Mouse (Mus musculus) right cerebral cortex, postnatal 36 days (tissue): ENCODE measurements at regions not wholly inside any gene's neighbourhood (a gene's known extent, or its start where the extent isn't known, plus 50 kb on each side); places are given as distances from the start of the nearest gene placed in this dataset.

ENCODE experiments used
- DNase-seq, 2 experiments: peaks; one replicate each; pipeline ENCODE4 v3.0.0; 2022; ENCODE audit warnings: low spot score in 2 of 2, mixed read lengths in 1 of 2

DNA sequence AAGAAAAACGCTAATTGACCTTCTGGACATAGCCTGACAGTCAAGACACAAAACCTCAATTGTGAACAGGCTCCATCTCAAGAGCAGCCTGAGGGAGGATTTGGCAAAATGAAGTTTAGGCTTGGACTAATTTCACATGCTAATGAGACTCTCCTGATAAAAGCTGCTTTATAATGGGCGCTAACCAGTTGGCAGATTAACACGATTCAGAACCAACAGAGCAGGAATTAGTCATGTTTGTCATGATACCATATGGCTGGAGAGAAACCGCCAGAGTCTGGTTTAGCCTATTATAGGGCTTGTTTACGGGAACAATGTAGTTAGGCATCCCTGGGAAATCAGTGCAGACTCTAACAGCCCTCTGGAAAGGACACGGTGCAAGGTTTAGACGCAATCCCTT is 375.2 kb upstream of the Nfe2l3 start:
- no peak for DNase-seq

DNA sequence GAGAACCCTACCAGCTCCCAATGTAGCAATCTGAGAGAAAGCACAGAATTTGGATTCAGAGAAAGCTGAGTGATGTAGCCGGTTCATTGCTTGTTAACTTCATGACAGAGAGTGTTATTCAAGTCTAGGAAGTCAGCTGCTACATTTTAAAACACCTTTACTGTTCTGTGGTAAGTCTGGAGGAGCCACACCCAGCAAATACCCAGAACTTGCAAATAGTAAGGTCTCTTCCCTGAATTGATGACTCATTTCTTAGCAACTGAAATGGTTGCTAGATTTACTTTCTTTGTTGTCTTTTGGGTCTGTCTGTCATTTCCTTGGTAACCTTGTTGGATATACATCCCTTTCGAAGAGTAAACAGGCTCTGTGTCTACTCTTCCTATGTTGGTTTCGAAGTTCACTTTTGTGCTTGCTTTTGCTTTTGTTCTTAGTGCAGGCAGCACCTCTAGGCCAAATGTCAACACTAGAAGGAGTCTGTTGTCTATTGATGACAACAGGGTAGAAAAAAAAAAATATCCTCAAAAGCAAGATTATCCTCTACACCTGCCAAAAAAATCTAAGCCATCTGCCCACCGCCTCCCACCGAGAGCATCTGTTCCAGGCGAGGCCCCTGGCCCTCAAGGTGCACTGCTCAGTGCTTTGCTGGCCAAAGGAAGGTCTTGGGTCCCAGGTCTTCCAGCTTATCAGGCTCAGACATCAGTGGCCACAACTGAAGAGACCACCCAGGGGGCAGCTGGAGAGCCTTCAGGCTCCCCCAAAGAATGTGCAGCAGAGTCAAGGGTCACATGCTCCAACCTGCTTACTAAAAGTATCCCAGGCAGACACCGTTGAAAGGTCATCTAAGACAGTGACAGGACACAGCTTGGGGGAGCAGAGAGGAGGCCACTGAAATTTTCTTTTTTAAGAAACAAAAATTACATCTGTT is 372.3 kb upstream of the Nfe2l3 start:
- DNase-seq, result no peak

DNA sequence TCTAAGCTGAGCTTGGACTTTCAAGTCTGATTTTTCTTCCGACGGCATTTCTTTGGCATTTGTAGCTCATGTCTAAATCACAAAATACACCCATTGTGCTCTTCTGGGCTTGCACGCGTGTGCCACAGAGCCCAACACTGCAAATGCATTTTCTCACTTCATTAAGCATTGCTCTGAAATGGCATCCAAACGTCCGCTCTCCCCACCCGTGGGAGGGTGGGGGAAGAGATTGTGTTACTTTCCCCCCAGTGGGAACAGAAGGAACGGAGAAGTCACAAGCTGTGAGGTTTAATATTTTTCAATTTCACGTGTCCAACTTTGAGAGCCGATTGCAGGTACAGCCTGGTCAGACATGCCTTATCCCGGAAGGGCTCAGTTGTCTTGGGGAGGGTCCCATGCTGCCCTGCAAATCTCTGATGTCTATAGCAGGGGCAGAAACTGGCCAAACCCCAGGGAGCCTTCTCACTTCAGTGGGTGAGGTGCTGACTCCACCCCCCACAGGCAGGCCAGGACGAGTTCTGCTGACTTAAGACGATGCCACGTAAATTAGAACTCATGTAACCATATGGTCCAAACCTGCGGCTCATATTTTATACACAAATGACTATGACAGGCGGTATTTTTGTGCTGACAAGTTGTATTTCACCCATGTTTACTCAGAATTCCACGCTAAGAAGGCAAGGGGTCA is 371.5 kb upstream of the Nfe2l3 start:
- no peak for DNase-seq

DNA sequence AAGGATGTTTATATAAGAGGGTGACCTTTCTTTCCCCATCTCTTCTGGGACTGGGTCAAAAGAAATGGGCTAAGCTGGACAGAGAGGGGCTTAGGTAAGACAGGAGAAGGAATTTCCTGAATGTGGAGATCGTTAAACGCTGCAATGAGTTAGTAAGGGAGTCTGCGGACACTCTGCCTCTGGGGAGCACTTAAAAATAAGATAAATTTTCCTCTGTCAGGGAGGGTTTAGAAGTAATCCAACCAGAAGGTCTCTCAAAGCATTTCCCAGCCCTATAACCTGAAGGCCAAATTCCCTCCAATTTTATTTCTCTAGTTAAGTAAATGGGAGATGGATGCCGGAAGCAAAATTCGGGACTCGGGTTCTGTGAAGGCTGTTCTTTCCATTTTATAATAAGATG is 367.3 kb upstream of the Nfe2l3 start:
- no peak for DNase-seq

DNA sequence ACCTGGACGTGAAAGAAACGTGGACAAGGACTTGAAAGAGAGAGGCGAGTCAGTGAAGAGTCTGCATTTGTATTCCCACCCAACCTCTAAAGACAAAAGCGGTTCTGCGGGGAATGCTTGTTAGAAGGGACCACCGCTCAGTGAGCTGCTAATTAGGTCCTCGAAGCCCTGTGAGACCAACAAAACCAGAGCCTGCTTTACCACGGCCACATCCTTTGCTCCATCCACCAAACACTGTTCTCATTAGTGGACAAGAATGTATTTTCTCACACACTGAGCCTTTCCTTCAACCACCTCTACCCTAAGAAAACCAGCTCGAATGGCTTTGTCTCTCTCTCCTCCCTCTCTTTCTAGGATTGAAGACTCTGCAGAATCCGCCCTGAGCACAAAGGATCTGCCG is 365.1 kb upstream of the Nfe2l3 start:
- DNase-seq, result no peak

DNA sequence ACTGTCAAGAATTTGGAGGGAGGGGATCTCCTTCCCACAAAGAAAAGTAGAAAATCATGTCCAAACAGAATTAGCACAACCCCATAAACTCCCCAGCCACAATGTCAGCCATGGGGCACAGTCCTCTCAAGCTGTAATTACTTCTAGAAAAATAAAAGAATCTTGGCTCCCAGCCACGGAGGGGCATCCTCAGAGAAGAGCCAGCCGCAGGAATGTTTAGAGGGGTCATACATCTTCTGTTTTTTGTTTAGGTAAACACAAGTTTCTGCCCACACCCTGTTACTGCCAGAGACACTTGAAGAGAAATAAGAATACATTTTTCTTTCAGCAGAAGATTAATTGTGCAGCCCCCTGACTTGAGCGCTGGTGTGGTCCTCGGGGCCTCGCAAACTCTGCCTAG is 362.5 kb upstream of the Nfe2l3 start:
- no peak for DNase-seq

DNA sequence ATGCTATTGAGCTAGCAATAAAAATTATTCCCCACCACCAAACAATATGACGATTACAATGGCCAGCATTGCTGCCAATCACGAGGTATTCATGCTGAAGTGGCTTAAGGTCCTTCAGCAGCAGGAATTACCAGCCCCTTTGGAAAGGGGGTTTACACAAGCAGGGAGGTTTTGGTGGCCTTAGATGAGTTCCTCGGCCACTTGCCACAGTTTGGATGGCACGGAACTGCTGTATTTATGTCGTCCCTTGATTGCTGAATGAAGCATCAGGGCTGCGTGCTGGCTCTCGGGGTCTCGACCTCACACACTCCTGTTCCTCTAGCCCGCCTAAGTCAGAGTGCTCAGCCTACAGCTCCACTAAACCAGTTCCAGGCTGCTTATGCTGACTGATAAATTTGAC is 361.2 kb upstream of the Nfe2l3 start:
- DNase-seq, result no peak

DNA sequence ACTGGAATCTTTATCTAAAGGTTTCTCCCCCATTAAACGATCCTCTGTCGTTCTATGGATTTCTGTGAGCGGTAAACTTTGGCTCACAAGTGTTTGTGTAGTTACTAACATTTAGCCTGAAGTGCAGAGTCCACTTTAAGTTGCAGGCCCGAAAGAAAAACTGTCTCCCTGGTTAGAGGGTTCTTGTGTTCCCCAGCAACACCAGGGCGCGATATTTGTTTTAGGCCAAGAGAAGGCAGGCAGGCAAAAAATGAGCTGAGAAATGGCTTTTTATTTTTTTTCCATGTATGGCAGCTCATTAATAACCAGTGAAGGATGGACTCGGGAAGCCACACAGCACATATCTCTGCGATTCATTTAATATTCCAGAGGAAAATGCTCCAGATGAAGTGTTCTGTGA is 357.4 kb upstream of the Nfe2l3 start:
- DNase-seq, result no peak

DNA sequence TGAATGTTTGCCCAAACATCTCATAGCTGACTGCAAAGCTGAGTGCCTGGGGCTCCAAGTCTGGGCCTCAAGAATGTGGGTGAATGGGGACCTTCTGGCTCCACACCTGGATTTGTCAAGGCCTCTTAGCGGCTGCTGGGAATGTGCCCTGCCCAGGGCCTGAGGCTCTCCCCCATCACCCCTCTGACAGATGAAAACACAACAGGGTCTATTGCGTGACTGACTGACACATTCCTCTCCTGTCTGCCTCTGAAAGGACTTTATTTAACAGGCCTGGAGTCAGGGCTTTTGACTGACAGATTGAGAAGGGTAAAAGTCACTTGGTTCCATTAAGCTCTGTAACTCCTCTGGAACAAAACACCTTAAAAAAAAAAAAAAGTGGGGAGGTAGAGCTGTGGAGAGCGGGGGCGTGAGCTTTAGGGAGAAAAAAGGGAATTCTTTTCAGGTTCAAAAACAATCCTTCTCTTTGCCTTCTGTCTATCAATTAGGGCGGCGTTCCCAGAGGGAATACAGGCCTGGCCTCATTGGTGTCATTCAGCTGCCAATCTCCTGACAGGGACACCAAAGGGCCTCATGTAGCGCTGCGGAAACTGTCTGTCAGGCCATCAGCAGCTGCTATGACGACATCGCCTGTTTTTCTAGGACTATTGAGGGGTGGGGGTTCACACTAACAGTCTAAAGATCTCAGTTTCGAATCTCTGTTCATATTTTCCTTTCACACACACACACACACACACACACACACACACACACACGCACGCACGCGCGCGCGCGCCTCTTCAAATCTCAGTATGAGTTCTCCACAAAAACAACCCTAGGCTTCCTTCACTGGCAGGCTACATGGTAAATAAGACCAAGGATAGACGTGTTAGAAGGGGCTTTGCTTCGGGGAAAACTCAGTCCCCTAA is 355.4 kb upstream of the Nfe2l3 start:
- no peak for DNase-seq

DNA sequence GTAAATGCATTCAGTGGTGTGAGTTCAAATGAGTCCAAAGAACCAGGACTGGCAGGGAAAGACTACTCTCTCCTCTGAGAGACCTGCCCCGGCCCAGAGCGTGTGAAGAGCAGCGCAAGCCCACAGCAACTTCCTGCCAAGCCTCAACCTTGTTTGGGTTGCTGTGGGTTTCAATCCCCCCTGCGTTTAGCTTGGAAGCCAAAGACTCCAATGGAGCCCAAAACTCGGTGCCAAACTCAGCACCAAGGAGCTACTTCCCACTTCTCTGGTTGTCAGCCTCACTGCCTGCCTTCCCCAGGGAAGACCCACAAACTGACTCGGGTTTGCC is 354.7 kb upstream of the Nfe2l3 start:
- no peak for DNase-seq

DNA sequence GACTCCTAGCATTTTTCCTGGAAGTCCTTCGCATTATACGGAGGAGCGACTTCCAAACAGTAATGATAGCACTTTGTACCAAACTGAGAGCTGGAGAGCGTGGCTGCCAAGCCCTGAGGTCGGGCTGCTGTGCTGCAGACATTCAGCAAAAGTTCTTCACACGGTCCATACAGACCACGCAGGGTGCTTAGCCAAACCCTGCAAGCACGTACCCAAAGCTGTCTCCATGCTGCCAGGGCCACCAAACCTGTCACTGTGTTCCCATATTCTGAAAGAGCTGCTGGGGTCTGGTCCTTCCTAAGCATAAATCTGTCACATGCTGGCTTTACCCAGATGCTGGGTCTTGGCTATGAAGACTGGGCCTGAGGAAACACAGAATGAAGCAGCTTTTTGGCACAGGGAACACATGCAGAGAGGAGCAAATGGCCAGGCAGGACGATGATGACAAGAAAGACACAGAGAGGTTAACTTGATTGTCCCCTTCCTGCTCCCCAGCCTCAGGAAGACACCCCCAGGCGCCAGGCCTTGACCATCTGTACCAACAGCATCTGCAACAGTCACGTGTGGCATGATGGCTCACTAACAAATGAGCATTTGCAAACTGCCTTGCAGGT is 354.0 kb upstream of the Nfe2l3 start:
- no peak for DNase-seq

DNA sequence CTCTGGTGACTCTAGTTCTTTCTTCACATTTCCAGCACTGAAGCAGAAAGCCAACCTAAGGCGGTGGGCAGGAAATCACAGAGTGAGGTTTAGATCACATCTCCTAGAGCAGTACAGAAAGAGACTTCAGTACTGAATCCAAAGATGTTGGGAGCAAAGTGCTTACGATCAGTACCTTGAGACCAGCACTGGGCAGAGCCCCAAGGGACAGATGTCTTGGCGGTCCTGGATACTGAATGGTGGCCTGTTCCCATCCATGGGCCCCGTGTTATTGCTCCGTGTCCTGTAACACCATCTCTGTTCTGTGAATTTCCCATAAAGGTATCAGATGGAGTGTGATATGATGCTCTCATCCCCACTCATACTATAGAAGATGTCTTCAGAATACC is 353.5 kb upstream of the Nfe2l3 start:
- DNase-seq, result no peak

DNA sequence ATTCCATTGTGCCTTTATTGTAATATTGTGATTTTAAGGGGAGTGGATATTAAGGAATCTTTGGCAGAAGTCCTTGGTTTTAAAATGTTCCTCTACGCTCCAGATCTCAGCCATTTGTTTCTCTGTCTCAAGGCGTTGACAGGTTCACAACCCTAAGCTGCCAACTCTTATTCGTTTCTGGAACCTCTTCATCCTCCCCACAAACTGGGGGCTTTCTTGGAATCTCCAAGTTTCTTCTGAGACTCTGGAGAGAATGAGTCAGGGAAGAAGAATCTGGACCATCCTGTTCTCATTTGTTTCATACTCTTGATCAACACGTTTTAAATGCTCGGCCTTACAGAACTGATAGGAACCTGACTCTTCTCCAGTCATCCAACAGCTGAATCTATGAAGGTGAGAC is 351.4 kb upstream of the Nfe2l3 start:
- no peak for DNase-seq

DNA sequence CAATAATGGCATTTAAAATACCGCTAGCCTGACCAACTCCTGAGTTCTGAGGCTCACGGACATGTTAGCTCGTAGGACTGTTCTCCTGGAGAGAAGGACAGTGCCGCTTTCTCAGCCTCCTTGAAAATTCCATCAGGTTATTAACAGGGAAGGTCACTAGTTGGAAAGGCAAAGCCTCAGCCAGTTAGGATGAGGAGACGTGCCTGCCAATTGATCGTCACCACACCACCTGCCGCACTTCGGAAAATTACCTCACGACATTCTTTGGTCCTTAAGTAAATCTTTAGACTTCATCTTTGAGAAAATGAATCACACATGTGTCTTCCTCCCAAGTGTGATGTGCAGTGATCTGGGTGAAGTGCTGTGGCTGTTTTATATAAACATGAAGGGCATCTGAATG is 347.8 kb upstream of the Nfe2l3 start:
- DNase-seq, result no peak

DNA sequence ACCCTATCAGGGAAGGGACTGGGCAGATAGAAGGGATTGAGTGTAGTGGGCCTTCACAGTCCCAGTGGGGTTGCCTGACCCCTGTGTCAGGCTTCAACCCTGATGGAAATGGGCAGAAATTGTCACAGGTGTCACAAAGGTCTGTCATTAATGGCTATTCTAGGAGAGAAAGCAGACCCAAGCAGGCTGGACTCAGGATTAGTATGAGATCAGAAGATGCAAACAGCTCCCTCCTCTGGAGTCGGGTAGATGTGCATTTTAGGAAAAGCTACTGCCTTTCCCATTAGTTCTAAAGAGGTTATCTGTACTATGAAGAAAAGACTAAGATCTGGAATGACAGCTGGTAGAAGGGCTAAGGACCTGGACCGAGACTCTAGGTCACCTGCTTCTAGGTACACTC is 346.9 kb upstream of the Nfe2l3 start:
- no peak for DNase-seq

DNA sequence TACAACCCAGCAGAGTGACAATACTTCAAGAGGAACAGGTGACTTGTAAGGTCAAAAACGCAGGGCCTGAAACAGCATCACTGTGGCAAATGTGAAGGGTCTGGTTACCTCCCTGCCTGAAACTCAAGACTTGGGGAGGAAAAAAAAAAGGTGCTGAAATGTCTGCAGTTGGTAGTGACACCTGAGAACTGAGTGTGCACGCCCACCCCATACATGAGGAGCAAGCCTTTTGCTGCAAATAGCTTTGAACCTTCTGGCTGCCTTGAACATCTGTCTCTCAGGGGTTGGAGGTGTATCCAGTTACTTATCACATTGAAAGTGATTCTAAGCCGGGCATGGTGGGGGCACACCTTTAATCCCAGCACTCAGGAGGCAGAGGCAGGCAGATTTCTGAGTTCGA is 346.1 kb upstream of the Nfe2l3 start:
- DNase-seq, result no peak

DNA sequence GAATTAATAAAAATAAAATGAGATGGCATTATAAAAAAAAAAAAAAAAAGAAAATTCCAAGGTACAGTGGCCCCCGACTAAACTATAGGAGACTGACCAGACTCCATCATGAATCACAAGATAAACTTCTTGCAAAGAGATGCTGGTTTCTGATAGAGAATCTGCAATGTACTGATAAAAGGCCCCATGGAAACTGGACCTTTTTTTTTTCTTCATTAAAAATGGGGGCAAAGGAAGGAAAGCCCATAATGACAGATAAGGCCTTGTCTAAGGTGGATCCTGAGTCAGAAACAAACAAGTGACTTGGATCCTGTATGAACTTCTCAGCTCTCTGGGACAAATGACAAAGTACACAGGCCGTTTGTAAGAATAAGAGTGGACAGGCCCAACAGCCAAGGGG is 344.7 kb upstream of the Nfe2l3 start:
- no peak for DNase-seq

DNA sequence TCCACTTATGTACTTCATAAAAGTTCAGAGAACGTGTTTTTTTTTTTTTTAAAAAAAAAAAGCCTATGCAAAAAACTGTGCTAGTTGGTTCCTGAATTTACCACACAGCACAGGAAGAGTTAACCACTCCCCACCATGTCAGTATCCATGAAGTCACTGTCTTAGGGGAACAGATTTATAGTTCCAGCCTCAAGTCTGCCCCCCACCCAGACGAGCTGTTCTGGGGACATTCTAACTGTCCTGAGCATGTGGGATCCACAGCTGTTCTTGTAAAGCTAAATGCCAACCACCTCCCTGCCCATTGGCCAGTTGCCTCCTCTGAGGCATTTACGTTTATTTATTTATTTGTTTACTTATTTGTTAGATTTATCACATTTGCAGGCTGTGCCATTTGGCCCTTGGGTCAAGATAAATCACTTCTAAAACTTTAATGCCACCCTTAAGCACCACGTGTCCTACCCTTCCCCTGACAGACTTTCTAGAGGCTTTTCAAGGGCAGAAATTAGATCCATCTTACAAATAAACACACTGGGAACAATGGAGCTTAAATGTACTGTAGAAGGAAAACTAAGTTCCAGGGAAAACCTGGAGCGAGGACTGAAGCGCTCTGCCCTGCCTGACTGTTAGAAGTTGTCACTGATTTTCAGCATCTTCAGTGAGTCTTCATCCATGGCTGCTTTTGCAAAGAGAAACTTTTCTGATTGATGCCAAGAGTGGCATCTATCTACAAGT is 343.7 kb upstream of the Nfe2l3 start:
- no peak for DNase-seq

DNA sequence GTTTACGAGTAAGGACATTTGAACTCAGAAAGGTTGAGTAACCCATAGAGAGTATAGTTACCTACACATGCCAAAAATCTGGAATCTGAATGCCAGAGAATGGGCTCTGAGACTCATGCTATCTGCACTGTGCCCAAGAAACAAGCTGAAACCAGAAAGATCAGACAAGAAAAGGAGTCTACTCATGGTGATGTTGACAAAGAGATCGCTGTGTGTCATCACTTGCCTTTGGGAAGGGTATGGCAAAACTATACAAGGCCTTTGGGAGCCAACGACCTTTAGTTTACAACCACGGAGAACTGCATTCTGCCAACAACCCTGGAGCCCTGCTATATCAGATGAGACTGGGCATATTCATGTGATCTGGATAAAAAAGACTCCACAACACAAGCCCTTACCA is 339.3 kb upstream of the Nfe2l3 start:
- DNase-seq, result no peak

DNA sequence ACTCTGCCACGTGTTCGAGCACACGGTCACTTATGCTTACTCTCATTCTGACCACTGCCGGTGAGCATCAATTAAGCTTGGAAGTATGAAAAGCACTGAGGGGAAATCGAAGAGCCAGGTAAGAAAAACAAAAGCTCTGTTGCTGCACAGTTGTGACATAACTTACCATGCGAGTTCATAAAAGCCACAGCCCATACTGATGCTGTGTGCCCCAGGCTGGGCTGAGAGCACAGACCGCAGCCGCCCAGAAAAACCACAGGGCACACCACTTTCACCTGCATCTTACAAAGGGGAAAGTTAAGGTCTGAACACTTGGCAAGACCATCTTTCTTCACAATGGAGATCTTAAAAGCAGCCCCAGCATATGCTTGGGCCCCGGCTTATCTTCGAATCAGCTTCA is 338.2 kb upstream of the Nfe2l3 start:
- DNase-seq, result no peak

DNA sequence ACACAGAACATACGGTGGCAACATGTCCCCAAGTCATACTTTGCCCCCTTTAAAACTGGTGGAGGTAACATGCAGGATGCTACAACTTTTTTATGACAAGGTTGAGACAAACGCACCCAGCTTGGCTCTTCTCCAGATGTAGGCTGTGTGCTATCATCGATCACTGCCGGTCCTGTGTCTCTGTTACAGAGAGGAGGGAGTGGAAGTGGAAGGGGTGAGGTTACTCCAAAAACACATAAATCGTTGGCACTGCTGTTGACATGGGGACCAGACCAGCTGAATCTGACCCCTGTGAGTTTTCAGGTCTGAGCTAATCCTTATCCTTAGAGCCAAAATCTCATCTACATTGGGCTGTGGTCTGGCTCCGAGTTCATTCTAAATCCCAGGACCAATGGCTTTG is 335.0 kb upstream of the Nfe2l3 start:
- DNase-seq, result no peak
